Mouse (Mus musculus): ENCODE measurements around the gene Coq2.
A peak's percentile ranks its signal among the peaks of the same experiment; 100 is the strongest.

Gene Coq2

DNA sequence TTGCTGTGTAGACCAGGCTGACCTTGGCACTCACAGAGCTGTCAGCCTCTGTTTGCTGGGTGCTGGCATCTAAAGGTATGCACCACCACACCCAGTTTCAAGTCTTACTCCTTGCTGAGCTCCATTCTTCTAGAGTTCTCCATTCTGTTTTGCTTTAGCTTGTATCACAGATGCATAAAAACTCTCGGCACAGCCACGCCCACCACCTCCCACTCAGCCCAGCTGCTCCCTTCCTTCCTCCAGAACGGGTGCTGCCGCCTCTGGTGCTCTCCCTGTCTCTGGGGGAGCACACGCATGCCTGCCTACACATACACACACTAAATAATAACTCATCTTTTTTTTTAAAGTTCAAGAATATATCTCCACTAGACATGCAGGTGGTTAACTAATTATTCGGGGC, 16.5 kb downstream of the Coq2 start:
- DNase-seq (ENCODE audit: low spot score): no peak

DNA sequence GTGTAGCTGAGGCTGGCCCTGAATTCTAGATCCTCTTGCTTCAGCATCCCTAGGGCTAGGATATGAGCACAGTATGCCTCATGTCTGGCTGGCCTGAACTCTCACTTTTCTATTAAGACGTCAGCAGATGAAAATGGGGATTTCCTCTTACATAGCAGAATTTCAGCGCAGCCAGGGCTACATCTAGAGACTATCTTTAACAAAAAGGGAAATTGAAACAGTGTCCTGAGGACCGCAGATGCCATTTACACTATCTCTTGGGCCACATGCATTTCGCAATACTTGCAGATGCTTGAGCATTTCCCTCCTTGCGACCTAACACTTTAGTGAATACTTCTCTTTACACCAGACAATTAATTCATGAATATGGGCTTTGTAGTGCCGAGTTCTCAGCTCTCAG, 18.6 kb downstream of the Coq2 start:
- no peak for DNase-seq (ENCODE audit: low spot score)

DNA sequence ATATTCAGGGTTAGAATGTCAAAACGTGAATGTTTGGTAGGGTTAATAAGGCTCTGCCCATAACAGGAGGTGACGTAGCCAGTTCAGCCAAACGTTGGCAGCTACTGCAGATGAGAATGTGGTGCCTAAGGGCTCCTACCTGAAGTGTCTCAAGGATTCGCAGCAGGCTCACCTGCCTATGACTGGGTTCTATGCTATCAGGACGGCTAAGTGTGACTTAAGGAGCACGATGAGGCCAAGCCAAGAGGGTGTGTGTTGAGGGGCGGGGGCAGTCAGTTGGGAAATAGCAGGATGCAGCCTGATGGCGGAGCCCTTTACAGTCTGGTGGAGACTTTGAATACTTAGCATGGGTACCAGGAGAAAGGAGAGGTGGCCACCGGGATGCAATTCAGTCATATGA, 22.6 kb downstream of the Coq2 start:
- no peak for DNase-seq (ENCODE audit: low spot score)

DNA sequence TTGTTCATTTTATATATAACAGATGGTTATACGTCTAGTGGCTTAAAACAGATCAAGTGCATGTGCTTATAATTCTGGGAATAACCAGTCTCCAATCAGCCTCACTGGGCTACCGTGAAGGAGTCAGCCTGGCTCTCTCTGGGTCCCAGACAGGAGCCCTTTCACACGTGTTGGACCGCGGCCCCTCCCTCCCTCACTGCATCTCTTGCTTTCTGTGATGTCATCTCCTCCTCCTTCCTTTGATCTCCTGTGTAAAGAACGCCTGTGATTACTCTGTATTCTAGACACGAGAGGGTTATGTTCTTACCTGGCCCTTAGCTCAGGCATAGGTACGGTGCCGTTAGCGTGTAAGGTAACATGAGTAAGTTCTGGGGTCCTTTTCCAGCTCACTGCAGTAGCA, 23.5 kb downstream of the Coq2 start:
- no peak for DNase-seq (ENCODE audit: low spot score)

DNA sequence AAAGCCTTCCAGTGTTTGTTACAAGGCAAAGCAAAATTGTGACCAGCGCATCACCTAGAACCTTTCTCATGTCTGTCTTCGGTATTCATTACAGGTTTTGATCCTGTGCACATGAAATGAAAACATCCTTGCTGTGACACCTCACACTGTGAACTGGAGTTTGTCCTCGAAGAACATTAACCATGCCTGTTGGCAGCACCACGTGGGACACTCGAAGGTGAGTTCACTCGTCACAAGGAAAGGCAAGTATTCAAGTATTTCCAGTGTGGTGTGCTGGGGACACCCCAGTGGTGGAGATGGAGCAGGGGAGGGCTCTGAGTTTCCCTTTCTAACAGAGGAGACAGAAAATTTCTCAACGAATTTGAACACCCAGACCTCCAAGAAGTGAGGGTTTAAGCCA, 24.0 kb downstream of the Coq2 start:
- no peak for DNase-seq (ENCODE audit: low spot score)

DNA sequence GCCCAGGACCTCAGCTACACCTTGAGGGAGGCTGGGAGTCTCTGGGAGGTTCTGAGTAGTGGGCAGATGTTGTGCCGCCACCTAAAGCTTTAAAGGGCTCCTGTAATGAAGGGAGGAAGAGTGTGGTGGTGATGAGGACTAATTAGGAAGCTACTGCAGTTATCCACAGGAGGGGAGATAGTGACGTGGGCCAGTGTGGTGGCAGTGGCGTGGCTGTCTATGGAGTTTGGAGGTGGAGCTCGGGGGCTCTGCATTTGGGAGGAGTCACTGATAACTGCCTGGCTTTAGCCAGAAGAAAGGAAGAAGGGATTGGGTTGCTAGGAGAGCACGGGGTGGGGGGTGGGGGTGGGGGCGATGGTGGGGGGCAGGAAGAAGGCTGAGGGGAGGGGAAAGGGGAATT, 26.4 kb downstream of the Coq2 start:
- DNase-seq (ENCODE audit: low spot score): no peak

DNA sequence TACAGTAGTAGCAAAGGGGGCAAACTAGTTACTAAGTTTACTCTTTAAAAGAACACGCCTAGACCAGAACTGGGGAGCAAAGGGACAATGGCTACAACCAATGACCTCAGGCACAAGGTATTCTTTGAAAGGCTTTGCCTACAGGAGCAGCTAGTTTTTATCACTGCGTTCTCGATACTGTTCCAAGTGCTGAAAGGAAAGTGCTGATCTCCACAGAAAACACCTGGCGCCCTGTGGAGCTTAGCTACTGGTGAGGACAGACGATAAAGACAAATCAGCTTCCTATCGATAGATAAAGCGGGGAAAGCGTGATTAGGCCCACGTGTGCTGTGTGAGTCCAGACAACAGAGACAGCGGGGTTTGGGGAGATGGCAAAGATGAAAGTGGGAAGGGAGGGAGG, 26.9 kb downstream of the Coq2 start:
- no peak for DNase-seq (ENCODE audit: low spot score)

DNA sequence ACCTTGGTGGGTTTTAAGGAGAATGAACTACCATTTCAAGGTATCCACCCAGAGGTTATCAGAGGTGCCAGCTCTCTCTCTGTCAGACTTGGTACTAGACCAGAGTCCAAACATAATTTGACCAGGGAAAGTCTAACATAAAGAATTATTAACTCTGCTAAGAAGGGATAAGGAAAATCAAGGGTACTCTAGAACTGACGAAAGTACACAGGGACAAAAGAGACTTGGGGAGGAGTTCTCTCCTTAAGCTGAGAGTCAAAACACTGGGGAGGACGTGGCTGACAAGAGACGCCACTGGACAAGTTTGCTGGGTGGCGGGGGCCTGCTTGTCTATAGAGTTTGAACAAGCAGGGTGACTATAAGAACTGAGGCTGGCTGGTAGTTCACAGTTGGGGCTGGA, 28.4 kb downstream of the Coq2 start:
- no peak for DNase-seq (ENCODE audit: low spot score)

DNA sequence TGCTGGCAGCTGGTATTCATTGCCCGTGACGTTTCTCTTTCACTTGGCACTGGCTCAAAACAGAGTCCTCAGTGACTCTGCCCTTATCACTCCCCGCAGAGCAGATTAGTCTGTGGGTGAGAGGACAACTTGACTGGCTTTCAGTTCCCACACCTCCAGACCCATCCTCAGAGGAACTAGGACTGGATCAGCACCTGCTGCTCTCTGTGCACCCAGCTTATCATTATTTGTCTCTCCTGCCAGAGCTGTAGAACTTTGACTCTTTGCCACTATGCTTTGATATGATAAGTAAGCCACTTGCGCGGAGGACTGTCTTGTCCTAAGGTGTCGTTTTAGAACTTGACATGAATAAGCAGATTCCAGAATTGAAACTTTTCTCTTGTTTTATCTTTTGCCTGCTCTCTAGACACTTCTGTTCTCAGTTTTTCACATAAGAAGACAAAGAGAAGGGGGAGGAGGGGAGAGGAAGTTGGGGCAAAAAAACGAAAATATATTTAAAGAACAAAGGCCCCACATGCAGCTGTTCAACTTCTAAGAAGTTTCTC, 30.9 kb downstream of the Coq2 start:
- DNase-seq (ENCODE audit: low spot score): peak; percentile 74

DNA sequence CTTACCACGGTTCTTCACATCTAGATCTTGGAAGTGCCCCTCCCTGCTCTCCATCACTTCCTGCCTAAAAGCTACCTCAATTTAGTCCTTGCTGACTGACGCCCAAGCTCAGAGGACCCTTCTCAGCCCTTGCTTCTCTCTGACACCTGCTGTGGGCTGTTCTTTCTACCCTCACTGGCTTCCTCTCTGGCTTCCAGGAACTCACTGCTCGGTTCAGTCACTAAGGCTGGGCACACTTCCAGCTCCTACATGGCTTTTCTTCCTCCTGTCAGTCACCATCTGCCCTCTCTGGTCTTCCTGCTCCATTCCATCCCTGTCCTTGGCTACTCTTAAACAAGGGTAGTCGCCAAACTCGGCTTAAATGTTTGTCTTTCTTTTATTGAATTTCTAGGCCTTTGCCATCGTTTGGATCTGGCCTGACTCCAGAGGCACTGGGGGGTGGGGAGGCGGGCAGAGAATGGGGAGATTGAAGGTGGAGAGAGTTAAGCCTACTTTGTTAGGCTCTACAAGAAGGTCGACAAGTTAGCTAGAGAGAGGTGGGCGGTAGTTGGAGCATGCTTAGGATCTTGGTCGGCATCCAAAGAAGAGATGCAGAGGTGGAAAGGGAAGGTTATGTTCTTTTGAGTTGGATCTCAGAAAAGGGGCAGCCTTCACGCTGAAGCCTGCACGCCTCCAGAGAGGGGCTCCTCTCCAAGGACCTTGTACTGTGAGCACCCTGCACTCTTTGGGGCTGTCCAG, 31.5 kb downstream of the Coq2 start:
- DNase-seq (ENCODE audit: low spot score): no peak

DNA sequence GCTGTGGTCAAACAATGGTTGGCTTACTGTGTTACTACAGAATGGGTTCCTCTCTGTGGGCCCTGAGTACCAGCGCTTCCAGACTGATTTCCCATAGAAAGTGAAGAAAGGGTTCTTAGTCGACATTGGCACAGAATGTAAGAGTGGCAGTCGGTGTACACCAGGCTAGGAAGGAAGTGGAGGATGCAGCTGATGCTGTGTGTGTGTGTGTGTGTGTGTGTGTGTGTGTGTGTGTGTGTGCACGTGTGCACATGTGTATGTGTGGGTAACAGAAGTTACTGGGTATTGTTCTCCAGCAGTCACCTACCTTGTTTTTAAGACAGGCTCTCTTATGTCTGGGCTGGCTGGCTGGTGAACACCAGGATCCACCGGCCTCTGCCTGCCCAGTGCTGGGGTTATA, 32.6 kb downstream of the Coq2 start:
- no peak for DNase-seq (ENCODE audit: low spot score)

DNA sequence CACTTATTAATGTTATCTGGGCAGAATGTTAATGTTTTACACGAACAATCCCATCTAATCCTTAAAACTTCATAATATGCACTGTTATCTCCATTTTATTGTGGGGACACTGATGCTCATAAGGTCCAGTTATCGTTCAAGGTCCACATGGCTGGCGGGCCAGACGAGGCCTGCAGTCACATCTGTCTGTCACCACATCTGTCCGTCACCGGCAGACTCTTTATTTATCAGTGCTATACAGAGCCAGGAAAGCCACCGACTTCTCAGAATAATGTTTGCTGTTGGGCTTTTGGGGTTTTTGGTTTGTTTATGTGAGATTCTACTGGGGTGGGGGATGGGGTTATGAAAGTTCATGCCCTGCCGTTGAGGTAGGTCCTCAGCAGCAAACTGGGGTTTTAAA, 36.5 kb downstream of the Coq2 start:
- peak; percentile 78 for DNase-seq (ENCODE audit: low spot score)

DNA sequence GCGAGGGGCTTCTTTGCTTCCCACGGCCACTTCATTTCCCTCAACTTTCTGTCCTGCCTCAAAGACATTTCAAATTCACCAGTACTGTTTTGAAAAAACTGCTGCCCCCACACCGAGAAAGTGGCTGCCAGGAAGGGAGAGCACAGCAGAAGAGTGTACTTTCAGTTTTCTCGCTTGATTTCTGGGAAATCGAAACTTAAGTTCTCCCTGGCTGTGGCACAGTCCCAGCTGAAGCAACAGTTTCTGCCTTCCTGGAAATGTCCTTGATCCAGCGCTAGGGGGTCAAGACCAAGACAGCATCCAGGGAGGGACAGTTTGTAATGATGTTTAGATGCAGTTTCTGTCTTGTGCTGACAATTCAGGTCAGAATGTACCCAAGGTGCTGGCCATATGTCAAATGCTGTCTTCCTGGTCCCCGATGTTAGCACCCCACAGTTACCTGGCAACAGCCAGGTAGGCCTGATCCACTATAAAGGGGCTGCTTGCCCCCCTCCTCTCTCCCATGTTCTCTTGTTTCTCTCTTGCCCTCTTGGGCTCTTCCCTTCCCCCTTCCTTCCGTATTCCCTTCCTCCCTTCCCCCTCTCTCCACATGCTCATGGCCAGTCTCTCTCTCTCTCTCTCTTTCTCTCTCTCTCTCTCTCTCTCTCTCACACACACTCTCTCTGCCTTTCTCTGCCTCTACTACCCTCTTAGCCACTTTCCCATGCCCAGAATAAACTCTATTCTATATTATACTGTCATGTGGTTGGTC, 38.0 kb downstream of the Coq2 start:
- DNase-seq (ENCODE audit: low spot score): peak; percentile 28

DNA sequence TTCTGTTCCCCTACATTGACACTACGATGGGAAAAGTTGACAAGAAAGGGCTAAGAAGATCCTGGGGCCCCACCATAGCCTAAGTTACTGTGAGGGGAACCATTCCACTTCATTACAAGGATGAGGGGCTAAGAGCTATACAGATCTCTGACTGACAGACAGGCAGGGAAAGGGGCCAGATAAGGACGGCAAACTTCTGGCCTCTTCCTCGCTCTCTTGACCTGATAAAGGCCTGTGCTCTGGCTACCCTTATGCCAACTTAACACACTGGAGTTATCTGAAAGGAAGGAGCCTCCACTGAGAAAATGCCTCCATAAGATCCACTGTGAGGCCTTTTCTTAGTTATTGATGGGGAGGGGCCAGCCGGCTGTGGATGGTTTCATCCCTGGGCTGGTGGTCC, 39.0 kb downstream of the Coq2 start:
- peak; percentile 57 for DNase-seq (ENCODE audit: low spot score)

DNA sequence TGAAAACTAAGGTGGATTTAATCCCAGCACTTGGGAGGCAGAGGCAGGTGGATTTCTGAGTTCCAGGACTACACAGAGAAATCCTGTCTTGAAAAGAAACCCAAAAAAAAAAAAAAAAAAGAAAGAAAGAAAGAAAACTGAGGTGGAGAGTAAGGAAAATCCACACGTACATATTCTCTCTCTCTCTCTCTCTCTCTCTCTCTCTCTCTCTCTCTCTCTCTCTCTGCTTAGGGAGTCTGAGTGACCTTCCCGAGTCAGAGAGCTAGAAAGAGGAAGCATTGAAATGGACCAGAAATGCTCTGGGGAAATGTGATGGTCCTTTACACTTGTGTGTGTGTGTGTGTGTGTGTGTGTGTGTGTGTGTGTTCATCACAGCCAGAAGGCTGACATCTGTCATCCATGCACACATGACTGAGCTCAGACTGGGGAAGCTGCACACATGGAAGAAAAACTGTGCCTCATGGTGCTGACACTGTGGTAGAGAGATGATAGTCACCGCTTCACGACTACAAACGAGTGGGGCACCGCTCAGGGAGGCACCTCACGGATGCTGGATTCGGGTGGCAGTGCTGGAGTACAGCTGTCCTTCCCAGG, 40.0 kb downstream of the Coq2 start:
- DNase-seq (ENCODE audit: low spot score): no peak

DNA sequence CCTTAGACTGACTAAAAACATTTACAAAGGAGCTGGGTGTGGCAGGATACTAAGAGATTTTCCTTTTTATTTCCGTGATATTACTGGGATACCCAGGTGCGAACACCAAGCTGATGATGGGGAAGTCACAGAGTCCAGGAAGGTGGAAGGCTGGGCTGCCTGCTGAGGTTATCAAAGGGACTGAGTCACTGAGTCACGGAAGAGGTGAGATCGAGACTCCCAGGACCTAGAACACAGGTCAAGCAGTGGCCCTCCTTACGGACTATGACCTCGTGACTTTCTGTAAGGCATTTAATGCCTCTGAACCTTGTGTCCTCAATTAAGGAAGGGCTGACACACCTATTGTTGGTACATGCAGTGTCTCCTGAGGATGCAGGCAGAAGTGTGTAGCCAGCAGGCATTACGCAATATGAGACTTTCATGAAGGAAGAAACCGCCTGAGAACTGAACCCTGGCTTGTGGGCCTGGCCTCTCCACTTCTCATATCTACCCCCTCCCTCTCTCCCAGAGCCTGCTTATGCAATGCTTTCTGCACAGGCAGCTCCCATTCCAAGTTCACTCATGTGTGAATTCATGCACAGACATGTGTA, 42.3 kb downstream of the Coq2 start:
- no peak for DNase-seq (ENCODE audit: low spot score)

DNA sequence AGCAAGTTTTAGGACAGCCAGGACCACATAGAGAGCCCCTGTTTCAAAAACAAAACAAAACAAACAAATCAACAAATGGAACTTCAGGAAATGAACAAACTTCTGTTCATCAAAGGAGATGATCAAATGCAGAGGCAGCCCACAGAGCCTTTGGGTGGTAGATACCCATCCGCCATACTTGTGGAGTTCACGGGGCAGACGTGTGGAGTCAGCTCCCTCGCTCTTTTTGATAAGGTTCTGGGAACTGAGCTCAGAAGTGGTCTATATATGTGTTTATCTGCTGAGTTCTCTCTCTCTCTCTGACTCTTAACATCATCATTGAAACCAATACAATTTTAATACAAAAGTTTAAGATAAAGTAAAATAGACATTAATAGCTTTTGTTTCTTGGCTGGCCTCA, 46.1 kb downstream of the Coq2 start:
- peak; percentile 28 for DNase-seq (ENCODE audit: low spot score)

DNA sequence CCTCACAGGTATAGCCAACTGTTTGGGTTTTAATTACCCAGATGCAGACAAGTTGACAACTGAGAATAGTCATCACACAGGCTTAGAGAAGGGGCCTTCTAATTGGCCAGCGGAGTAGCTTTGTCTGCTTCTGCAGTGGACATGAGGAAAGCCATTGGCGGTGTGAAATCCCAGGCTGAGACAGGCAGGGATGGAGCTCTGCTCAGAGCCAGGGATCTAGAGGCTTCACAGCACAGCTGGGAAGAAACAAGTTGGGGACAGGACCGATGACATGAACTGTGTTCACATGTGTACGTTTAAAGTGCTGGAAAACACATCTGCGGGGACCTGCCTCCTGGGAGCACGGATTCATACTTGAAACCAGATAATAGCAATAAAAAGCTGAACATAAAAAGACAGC, 48.4 kb downstream of the Coq2 start:
- DNase-seq (ENCODE audit: low spot score): no peak

DNA sequence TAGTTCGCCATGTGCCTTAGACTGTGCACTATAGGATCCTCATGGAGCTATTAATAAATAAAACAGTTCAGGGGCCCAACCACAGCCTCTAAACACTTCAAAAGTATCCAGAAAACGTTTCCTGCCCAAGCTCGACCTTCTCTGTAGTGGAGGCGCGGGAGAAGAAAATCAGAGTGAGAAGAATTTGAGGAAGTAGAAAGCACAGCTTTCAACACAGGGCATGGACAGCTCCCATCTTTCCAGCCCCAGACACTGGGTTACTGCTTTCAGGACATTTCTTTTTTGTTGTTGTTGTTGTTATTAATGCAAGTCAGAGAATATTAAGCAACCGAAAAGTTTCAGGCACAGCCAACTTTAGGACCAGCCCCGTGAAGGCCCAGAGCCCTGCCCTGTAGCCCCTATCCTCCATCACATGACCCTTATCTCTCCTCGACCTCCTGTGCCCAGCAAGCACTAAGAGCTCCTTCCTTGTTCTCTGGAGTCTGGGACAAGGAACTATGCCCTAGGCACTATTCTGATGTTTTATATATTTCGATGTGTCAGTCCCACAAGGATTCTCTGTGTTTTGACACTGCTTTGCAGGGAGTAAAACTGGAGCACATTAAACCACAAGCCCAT, 50.1 kb downstream of the Coq2 start:
- DNase-seq (ENCODE audit: low spot score): no peak

DNA sequence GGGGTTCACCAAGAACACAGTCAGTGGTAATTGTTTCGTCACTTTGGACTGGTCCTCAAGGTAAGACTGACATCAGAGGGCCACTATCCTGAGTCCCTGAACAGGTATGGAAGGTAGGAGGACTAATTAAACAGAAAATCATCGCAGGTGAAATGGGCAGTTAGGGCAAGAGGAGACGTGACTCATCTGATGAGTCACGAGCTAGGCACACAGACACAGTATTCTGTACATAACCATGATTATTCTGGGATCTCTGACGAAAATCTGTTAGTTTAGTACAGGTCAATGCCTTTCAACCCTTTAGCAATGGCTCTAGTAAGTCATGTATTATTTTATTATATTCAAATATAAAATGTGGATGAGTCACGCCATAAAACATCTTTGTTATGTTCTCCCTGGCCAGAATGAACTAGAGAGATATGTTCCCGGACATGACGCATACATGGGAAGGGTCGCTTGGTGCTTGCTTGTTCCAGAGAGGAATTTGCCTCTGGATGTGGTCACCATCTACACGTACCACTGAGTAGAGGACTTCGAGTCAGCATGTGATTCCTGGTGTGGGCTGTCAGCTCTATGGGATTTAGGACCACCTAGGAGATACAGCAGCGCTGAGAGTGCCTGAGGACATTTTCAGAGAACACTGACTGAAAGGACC, 52.3 kb downstream of the Coq2 start:
- DNase-seq (ENCODE audit: low spot score): no peak

DNA sequence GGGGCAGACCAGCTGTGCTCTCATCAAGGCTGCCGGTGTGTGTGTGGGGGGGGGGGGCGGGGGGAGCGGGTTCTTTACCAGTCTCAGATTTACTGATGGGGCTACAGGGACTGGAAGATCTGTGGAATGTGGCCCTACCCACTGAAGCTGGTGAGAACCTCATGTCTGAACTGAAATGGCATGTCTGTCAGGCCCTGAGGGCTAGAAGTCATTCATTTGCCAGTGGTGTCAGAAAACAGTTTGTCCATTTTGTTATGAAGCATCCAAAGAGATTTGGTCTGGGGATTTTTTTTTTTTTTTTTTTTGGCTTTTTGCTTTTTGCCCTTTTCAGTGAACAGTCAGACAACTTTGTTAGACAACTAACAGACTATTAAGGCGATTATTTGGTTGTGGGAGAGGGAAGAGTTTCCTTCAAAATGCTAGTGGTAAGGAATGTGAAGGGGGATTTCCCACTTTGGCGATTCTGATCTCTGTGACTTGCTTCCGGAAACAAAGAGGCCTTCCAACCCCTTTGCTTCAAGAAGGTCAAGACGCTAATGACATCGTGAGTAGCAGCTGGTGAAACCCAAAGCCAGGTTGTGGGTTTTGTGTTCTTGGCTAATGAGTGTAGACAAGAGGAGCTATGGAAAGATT, 52.9 kb downstream of the Coq2 start:
- DNase-seq (ENCODE audit: low spot score): no peak
